Mouse (Mus musculus) midbrain, postnatal 0 days (tissue): Measurements from ENCODE around the gene Mical2. TPM values are rescaled to one million over a fixed set of nuclear protein-coding genes. Genes with fewer than 3 reads are reported as not detected.
A peak's percentile ranks its signal among the peaks of the same experiment; 100 is the strongest.

Experiments
- ATAC-seq: fragments of 200-750 bp; cut with Nextera tagmentation; 2 replicates; pipeline ENCODE4 v1.8.0; 2017; ENCODE audit warnings: moderate number of reproducible peaks, mild to moderate bottlenecking, moderate TSS enrichment, moderate library complexity; ENCODE audit not compliant: low FRiP score
- DNase-seq: peaks from one replicate; pipeline ENCODE4 v3.0.0-alpha.2; 2015; ENCODE audit warnings: low spot score
- H3K27ac ChIP-seq: fragments of 300-500 bp; sonication (generic); 2 replicates; pipeline ENCODE4 v1.5.1; 2014; ENCODE audit warnings: low read depth, mild to moderate bottlenecking, low read length, mixed read lengths
- H3K27me3 ChIP-seq: fragments of 300-500 bp; sonication (generic); 2 replicates; pipeline ENCODE4 v1.6.1; 2014; ENCODE audit warnings: low read length, control low read depth, mixed read lengths; ENCODE audit not compliant: insufficient read depth
- H3K36me3 ChIP-seq: fragments of 300-500 bp; sonication (generic); 2 replicates; pipeline ENCODE4 v1.6.1; 2014; ENCODE audit warnings: low read length, control low read depth, mixed read lengths; ENCODE audit not compliant: insufficient read depth
- H3K4me1 ChIP-seq: fragments of 300-500 bp; sonication (generic); 2 replicates; pipeline ENCODE4 v1.6.1; 2014; ENCODE audit warnings: mild to moderate bottlenecking, control low read depth, antibody characterized with exemption, low read length, mixed read lengths; ENCODE audit not compliant: insufficient read depth
- H3K4me2 ChIP-seq: fragments of 300-500 bp; sonication (generic); 2 replicates; pipeline ENCODE4 v1.6.1; 2014; ENCODE audit warnings: low read depth, mild to moderate bottlenecking, low read length, mixed read lengths; ENCODE audit not compliant: poor library complexity, severe bottlenecking
- H3K4me3 ChIP-seq: fragments of 300-500 bp; sonication (generic); 2 replicates; pipeline ENCODE4 v1.5.1; 2014; ENCODE audit warnings: low read depth, mild to moderate bottlenecking, low read length, moderate library complexity
- H3K9ac ChIP-seq: fragments of 300-500 bp; sonication (generic); replicated peaks from 2 replicates; pipeline ENCODE4 v1.6.1; 2014; ENCODE audit warnings: mild to moderate bottlenecking, low read length, moderate library complexity, mixed read lengths; ENCODE audit not compliant: poor library complexity, severe bottlenecking
- H3K9me3 ChIP-seq: fragments of 300-500 bp; sonication (generic); 2 replicates; pipeline ENCODE4 v1.6.1; 2016; ENCODE audit warnings: low read length, control low read depth
- CTCF ChIP-seq: IDR thresholded peaks from 2 replicates; pipeline ENCODE4 v1.5.1; 2016; ENCODE audit warnings: antibody characterized with exemption, mild to moderate bottlenecking
- WGBS: fragments of 180-500 bp; shearing (Covaris S2); extraction: QIAGEN DNeasy Blood & Tissue Kit; methylation state at CpG from one replicate; pipeline ENCODE4 v1.1.7; 2014; 5-methylcytosine and 5-hydroxymethylcytosine counted together
- polyA plus RNA-seq: library from polyadenylated mRNA; unstranded; fragments of >200 nt; fragmentation: Nextera tagmentation; extraction: Ambion mirVana; gene quantifications from 2 replicates; pipeline ENCODE4 v1.2.1, GENCODE M21; 2015
- total RNA-seq: library from RNA; depleted of rRNA; stranded (reverse); fragments of >200 nt; gene quantifications from 2 replicates; pipeline ENCODE4 v1.2.3, GENCODE M21; 2014

The Mical2 gene
- total and polyA plus RNA-seq, 2 experiments from 2014 or later, result 6.2 to 11.0 TPM

DNA sequence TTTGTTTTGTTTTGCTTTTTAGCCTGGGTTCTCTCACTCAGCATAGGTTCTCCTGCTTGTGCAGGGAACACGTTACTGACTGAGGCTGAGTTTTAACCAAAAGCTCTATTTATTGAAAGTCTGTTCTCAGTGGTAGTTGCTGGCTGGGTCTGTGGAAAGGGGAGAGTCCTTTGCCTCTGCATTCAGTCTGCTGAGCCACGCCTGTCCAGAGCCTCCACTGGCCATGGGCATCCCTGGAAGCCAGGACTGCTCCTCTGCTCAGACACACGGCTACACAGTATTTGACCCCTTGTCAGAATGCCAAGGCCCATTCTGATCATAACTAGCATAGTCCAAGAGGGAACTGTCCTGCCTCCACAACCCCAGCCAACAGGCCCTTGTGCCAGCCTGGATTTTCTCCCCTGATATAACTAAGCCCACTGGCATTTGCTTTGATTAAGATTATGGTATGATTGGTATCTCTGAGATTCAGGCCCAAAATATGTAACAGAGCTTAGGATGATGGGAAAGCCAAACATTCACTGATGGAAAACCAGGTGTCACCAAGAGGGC is 73.3 kb downstream of the Mical2 start:
- WGBS, result 76% methylated on average over 3 of the region's 3 CpGs
- no peak for TF ChIP-seq CTCF
- H3K4me2 ChIP-seq, result no peak overlapping the region
- H3K27ac ChIP-seq, result no peak overlapping the region
- ATAC-seq, result no peak
- DNase-seq, result no peak
- H3K27me3 ChIP-seq, result no peaks in the 10 kb centered on the region
- no peaks in the 10 kb centered on the region for H3K9me3 ChIP-seq
- no peaks in the 10 kb centered on the region for H3K4me1 ChIP-seq
- no peaks in the 10 kb centered on the region for H3K36me3 ChIP-seq
- no peak overlapping the region for H3K4me3 ChIP-seq
- H3K9ac ChIP-seq, result no peak overlapping the region

GRCm38 (mm10) chr7:112299521-112300096 is 74.0 kb downstream of the Mical2 start:
- no peak overlapping the region for H3K9ac ChIP-seq
- H3K27me3 ChIP-seq, result no peaks in the 10 kb centered on the region
- H3K4me2 ChIP-seq, result no peak overlapping the region
- H3K27ac ChIP-seq, result no peak overlapping the region
- 70% methylated on average over 10 of the region's 10 CpGs for WGBS
- H3K9me3 ChIP-seq, result no peaks in the 10 kb centered on the region
- ATAC-seq (no peak), DNase-seq (no peak)
- H3K4me3 ChIP-seq, result no peak overlapping the region
- no peak for TF ChIP-seq CTCF
- H3K4me1 ChIP-seq, result no peaks in the 10 kb centered on the region
- H3K36me3 ChIP-seq, result no peaks in the 10 kb centered on the region

DNA sequence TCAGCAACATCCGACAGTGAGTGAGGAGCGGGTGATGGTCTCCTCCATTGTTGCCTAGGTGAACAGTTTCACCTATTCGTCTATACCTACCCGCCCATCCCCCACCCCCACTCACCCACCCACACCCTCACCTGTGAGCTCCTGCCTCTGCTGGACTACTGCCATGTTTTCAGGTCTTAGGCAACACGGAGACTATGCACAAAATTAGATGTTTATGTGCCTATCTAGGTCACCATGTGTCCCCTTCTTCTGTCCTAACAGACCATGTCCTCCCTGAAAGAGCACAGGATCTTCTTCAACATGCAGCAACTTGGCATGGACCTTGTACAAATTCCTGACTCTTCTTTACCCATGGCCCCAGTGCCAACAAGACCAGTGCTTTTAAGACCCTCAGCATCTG is 74.5 kb downstream of the Mical2 start:
- H3K9ac ChIP-seq, result no peak overlapping the region
- no peaks in the 10 kb centered on the region for H3K27me3 ChIP-seq
- no peak for DNase-seq
- H3K4me2 ChIP-seq, result no peak overlapping the region
- ATAC-seq, result no peak
- TF ChIP-seq CTCF, result no peak
- no peak overlapping the region for H3K27ac ChIP-seq
- H3K4me3 ChIP-seq, result no peak overlapping the region
- 81% methylated on average over 5 of the region's 5 CpGs for WGBS
- H3K36me3 ChIP-seq, result no peaks in the 10 kb centered on the region
- H3K9me3 ChIP-seq, result no peaks in the 10 kb centered on the region
- no peaks in the 10 kb centered on the region for H3K4me1 ChIP-seq

- TF ChIP-seq CTCF, result no peak
- DNase-seq (no peak), ATAC-seq (no peak)
- no peak overlapping the region for H3K9ac ChIP-seq
- no peaks in the 10 kb centered on the region for H3K9me3 ChIP-seq
- no peaks in the 10 kb centered on the region for H3K27me3 ChIP-seq
- H3K4me2 ChIP-seq, result no peak overlapping the region
- H3K4me3 ChIP-seq, result no peak overlapping the region
- H3K4me1 ChIP-seq, result no peaks in the 10 kb centered on the region
- no peaks in the 10 kb centered on the region for H3K36me3 ChIP-seq
- no peak overlapping the region for H3K27ac ChIP-seq
Measured at GRCm38 (mm10) chr7:112301052-112301451, 75.4 kb downstream of the Mical2 start.

GRCm38 (mm10) chr7:112304382-112304781 is 78.7 kb downstream of the Mical2 start:
- Histone ChIP-seq H3K4me3 (no peak overlapping the region), H3K27me3 (no peaks in the 10 kb centered on the region), H3K36me3 (no peaks in the 10 kb centered on the region), H3K9ac (no peak overlapping the region), H3K4me1 (no peaks in the 10 kb centered on the region), H3K9me3 (no peaks in the 10 kb centered on the region), H3K4me2 (no peak overlapping the region), H3K27ac (no peak overlapping the region)
- DNase-seq (peak; percentile 52), ATAC-seq (no peak)
- no peak for TF ChIP-seq CTCF
- WGBS, result 75% methylated on average over 8 of the region's 8 CpGs

DNA sequence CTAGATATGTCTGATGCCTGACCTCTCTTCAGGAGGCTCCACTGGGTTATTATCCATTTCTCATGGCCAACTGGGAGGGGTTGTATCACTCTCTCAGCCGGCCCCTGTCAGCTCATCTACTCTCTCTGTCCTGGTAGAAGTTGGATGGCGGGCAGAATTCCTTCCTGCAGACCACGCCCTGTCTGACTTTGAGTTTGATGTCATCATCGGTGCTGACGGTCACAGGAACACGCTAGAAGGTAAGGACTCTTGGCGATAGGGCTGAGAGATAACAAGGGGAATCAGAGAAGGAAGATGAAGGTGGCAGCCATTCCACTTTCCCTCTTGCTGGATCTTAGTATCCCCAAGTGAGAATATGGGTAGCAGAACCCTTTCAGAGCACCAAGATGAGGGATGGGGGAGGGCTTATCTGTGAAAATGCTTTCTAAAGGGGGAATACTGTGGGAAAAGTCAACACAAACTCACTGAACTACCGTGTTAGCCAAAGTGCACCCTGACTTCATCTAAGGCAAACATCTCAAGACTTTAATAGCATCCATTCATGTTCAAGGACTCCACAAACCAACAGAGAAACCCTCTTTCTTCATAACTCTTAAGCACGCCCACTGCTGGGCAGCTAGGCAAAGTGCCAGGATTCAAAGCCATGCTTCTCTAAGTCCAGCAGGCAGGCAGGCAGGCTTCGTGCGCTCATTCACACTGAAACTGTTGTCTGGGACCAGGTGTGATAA is 83.8 kb downstream of the Mical2 start:
- no peak overlapping the region for H3K27ac ChIP-seq
- WGBS, result 85% methylated on average over 11 of the region's 11 CpGs
- no peak overlapping the region for H3K4me3 ChIP-seq
- H3K27me3 ChIP-seq, result no peaks in the 10 kb centered on the region
- no peaks in the 10 kb centered on the region for H3K36me3 ChIP-seq
- H3K9ac ChIP-seq, result no peak overlapping the region
- no peak overlapping the region for H3K4me2 ChIP-seq
- no peaks in the 10 kb centered on the region for H3K9me3 ChIP-seq
- no peak for TF ChIP-seq CTCF
- DNase-seq (peak; percentile 56), ATAC-seq (no peak)
- H3K4me1 ChIP-seq, result no peaks in the 10 kb centered on the region
